Mouse (Mus musculus) embryonic fibroblast, embryonic 13.5 days (primary cell): Measurements from ENCODE around the gene Ldb2.

Source experiments
- CTCF ChIP-seq: IDR thresholded peaks from 2 replicates; pipeline ENCODE4 v1.5.1; 2011; ENCODE audit warnings: mild to moderate bottlenecking, control low read depth, low read length, moderate library complexity, borderline replicate concordance; ENCODE audit not compliant: insufficient read depth
- POLR2A ChIP-seq: IDR thresholded peaks from 2 replicates; pipeline ENCODE4 v1.6.1; 2011; ENCODE audit warnings: low read depth, mild to moderate bottlenecking, control low read depth, low read length, moderate library complexity

- TF ChIP-seq CTCF (no peak), POLR2A (no peak)
Measured at GRCm38 (mm10) chr5:44745706-44746105, 53.8 kb downstream of the Ldb2 start.
